ENCODE assay signal across 9 mouse cellular contexts in genomic region chr4:140147857-140148695, GRCm38 (mm10).
A peak's percentile ranks its signal among the peaks of the same experiment; 100 is the strongest.
DNase-seq lines count a peak whose midpoint lies in the region; ATAC-seq lines count a peak whose summit lies in the region.
"Had no signal": no experiment of that assay in that cellular context is flagged by ENCODE, and none has a peak within 500 bp of the region (broad histone marks: within the 10 kb centered on the region; RNA-seq: fewer than 3 reads in every experiment).

No protein-coding gene starts in this region.

- peak; percentile 20; the same call in 1 of the 2 replicates for ATAC-seq in midbrain, embryonic 16.5 days
- no peak for ATAC-seq in liver, embryonic 11.5 days (replicated peaks; ENCODE audit: low FRiP score)

- peak overlapping the region; percentile 56 for H3K27ac ChIP-seq in midbrain, embryonic 16.5 days (ENCODE audit: low read length)
- H3K27ac ChIP-seq in liver, embryonic 11.5 days (ENCODE audit: low read depth, low read length), result no peak overlapping the region

- H3K27me3 ChIP-seq in midbrain, embryonic 16.5 days (ENCODE audit: control insufficient read depth, insufficient read depth, low read depth, low read length), result no peaks in the 10 kb centered on the region
- no peaks in the 10 kb centered on the region for H3K27me3 ChIP-seq in liver, embryonic 11.5 days (replicated peaks; ENCODE audit: control insufficient read depth, insufficient read depth, low read length)

- no peaks in the 10 kb centered on the region for H3K9me3 ChIP-seq in midbrain, embryonic 16.5 days (replicated peaks; ENCODE audit: control insufficient read depth, low read length, poor library complexity, severe bottlenecking)
- H3K9me3 ChIP-seq in liver, embryonic 11.5 days (ENCODE audit: control insufficient read depth, low read length), result no peaks in the 10 kb centered on the region

- H3K4me3 ChIP-seq in midbrain, embryonic 16.5 days (ENCODE audit: low read depth, low read length), result no peak overlapping the region
- H3K4me3 ChIP-seq in liver, embryonic 11.5 days (ENCODE audit: low read depth, low read length), result no peak overlapping the region
- H3K4me3 ChIP-seq: erythroblast, embryonic 14.5 days had no signal

- DNase-seq in lung, postnatal 10 days, result peak; percentile 8
- DNase-seq in lung, postnatal 25 days (ENCODE audit: low spot score), result no peak
- peak; percentile 74 for DNase-seq in cerebellum, adult 9-10 months
- peak; percentile 15 to 32 for DNase-seq in frontal cortex, postnatal 25 days (ENCODE audit: low spot score in 2 of 2)
- DNase-seq in thymus, postnatal 10 days (ENCODE audit: low spot score in 2 of 2), result no peak
- DNase-seq in liver, embryonic 11.5 days (ENCODE audit: low spot score), result no peak
- DNase-seq in Muller cell, postnatal 12 days (ENCODE audit: inconsistent ontology term), result no peak

- H3K9ac ChIP-seq in midbrain, embryonic 16.5 days (ENCODE audit: low read depth, low read length), result no peak overlapping the region
- H3K9ac ChIP-seq in liver, embryonic 11.5 days (ENCODE audit: low read depth, low read length), result no peak overlapping the region

- WGBS in midbrain, embryonic 16.5 days, result 54% methylated on average over 20 of the region's 20 CpGs
- 70% methylated on average over 20 of the region's 20 CpGs for WGBS in liver, embryonic 11.5 days

- H3K36me3 ChIP-seq in midbrain, embryonic 16.5 days (ENCODE audit: control insufficient read depth, insufficient read depth, low read length), result no peaks in the 10 kb centered on the region
- no peaks in the 10 kb centered on the region for H3K36me3 ChIP-seq in liver, embryonic 11.5 days (ENCODE audit: control insufficient read depth, insufficient read depth, low read length)

- no peak overlapping the region for H3K4me2 ChIP-seq in midbrain, embryonic 16.5 days (ENCODE audit: low read length)
- no peak overlapping the region for H3K4me2 ChIP-seq in liver, embryonic 11.5 days

- H3K4me1 ChIP-seq in midbrain, embryonic 16.5 days (ENCODE audit: control insufficient read depth, insufficient read depth, low read length), result peaks cover 6% of the 10 kb centered on the region; the same call in 1 of the 2 replicates
- no peaks in the 10 kb centered on the region for H3K4me1 ChIP-seq in liver, embryonic 11.5 days (replicated peaks; ENCODE audit: control insufficient read depth, insufficient read depth, low read length)

Comparison
In these comparisons a context has a peak if more than half of its experiments do, and no peak if none do; other contexts are left out.
1. DNase-seq: peak in lung, postnatal 10 days (single experiment), cerebellum, adult 9-10 months (single experiment) and frontal cortex, postnatal 25 days (2 of 2); none in lung, postnatal 25 days (single experiment), thymus, postnatal 10 days (0 of 2), liver, embryonic 11.5 days (single experiment) and Muller cell, postnatal 12 days (single experiment).